Mouse (Mus musculus) spleen, postnatal 36 days (tissue): ENCODE data around the gene Bcat2.

ENCODE experiments used
- DNase-seq, 2 experiments: peaks; one replicate each; pipeline ENCODE4 v3.0.0; 2022; ENCODE audit warnings: low spot score in 2 of 2, mixed read lengths in 1 of 2

The Bcat2 gene

GRCm38 (mm10) chr7:45587631-45588592, 18.0 kb downstream of the Bcat2 start:
- DNase-seq: no peak

- DNase-seq: peak; percentile 80 to 85
These were observed 19.2 kb downstream of the Bcat2 start for GRCm38 (mm10) chr7:45589173-45589572.

GRCm38 (mm10) chr7:45589898-45590297, 19.9 kb downstream of the Bcat2 start:
- no peak for DNase-seq

DNA sequence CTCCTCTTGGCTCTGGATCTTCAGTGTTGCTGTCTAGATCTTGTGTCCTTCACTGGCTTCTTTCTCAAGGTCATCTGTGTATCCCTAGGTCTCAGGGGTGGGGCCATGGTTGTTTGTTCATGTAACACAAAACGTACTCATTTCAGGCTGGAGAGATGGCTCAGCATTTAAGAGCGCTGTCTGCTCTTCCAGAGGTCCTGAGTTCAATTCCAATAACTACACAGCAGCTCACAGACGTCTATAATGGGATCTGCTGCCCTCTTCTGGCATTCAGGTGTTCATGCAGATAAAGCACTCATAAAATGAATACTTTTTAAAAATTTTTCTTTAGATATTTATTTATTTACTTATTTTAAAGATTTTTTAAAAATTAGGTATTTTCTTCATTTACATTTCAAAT, 20.9 kb downstream of the Bcat2 start:
- no peak for DNase-seq

GRCm38 (mm10) chr7:45591880-45592279, 21.9 kb downstream of the Bcat2 start:
- DNase-seq: peak; percentile 59 to 65

DNA sequence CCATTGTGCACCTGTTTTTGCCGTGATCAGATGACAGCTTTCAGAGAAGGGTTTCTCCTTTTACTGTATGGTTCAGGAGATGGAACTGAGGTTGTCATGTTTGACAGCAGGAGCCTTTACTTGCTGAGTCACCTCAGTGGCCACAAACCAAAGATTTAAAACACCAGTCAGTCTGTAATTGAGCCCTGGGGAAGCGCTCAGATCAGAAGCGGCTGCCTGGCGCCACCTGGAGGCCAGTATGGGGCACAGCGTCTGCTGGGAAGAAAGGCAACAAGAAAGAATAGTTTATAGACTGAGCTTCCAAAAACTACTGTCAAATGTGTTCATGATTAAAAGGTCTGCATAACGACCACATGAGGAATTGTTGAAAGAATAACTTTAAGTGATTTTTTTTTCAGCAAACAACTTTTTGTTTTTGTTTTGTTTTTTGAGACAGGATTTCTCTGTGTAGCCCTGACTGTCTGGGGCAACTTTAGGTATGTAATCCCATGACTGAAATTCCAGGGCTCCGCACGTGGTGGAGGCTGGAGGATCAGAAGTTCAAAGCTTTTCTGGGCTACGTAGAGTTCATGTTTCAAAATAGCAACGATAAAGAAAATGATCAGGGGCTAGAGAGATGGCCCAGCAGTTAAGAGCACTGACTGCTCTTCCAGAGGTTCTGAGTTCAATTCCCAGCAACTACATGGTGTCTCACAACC, 23.3 kb downstream of the Bcat2 start:
- peak; percentile 62 to 73 for DNase-seq

GRCm38 (mm10) chr7:45595176-45595575, 25.2 kb downstream of the Bcat2 start:
- DNase-seq: no peak

GRCm38 (mm10) chr7:45596107-45596506, 26.2 kb downstream of the Bcat2 start:
- no peak for DNase-seq

DNA sequence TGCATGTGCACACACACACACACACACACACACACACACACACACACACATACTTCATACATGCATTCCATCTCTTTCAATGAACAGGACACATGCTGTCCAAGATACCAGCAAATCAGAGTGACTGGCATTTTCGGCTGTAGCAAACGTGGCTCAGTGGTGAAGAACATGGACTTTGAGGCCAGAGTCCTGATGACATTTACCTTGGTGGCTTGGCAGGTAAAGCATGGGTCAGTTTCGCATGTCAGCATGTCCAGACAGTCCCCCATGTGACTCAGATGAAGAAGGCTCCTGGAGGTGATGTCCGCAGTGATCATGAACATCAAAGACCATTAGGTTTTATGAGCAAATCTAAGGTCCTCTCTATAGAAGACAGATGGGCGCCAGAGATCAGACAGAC, 27.1 kb downstream of the Bcat2 start:
- DNase-seq: no peak

- DNase-seq: no peak
These were observed 27.6 kb downstream of the Bcat2 start for GRCm38 (mm10) chr7:45597527-45597926.

DNA sequence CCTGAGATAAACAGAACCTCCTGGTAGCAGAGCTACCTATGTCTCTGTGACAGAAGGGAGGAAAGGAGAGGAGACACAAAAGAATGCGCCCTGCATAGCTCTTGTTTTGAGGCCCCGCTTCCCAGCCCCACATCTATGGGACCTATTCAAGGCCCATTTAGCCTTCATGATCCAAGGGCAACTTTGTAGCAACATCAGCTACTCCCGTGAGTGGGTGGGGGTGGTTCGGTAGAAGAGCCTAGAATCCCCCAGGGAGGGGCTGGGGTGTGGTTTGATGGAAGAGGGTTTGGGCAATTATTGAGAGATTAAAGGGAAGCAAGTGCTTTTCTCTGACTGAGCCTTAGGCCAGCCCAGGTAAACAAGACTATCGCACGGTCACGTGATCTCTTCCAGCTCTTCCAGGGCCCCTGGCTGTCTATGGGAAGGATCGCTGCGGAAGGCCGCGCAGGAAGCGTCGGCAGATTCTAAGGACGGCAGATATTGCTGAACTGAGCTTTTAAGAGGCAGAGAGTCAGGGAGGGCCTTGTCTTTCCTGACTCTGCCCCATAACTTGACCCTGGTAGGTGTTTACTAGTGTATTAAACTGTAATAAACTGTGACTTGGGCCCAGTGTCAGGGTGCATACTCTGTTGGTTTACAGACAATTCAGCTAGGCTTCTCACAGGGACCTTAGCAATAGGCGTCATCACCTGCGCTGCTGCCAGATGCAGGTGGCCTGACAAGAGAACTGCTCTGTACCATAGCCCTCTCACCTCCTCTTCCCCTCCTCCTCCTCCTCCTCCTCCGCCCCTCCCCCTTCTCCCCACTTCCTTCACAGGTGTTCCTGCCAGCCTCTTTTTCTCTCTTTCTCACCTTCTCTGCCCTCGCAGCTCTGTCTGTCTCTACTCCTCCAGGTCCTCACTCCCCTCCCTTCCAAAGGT, 29.3 kb downstream of the Bcat2 start:
- DNase-seq: no peak

DNA sequence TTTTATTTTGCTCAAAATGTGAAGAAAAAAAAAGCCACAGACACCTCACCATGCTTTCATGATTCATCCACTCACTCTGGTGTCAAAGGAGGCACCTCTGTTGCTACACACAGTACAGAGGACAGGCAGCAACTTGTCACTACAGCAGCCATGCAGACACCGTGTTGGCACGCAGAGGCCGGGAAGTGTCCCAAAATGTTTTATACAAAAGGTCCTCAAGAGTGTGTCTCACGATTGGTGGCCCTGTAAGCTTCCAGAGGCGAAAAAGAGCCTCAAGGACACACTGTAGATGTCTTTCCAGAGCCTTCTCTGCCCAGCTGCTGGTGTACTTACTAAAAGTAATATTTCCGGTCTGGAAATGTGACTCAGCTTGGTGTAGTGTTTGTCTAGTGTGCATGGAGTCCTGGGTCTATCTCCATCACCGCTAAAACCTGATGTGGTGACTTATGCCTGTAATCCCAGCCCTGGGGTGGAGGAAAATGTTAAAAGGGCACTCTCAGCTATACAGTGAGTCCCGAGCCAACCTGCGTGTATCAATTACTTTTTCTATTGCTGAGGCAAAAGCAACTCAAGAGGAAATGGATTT, 35.8 kb downstream of the Bcat2 start:
- DNase-seq: no peak

DNA sequence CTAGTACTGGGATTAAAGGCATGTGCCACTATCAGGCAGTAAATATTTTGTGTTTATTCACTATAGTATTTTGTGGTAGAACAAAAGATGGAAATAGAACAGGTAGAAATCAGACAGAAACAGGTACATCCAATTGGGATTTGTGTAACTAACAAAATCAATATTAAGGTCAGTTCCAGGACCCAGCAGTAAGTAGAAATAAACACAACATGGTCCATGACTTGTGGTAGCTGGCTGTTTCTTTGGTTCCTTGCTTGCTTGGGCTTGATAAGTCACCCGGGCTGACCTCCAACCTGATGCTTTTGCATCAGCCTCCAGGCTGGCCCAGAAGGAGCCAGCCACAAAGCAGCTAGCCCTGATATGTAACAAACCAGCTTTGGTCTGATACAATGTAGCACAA, 39.6 kb downstream of the Bcat2 start:
- DNase-seq: no peak

- DNase-seq: no peak
These were observed 46.3 kb downstream of the Bcat2 start for GRCm38 (mm10) chr7:45616277-45616676.

- DNase-seq: no peak
These were observed 47.2 kb downstream of the Bcat2 start, which contains the start of gene Fut1 for GRCm38 (mm10) chr7:45617042-45617695. Gene Fut1, plus strand, starts transcription at chr7:45617289.

DNA sequence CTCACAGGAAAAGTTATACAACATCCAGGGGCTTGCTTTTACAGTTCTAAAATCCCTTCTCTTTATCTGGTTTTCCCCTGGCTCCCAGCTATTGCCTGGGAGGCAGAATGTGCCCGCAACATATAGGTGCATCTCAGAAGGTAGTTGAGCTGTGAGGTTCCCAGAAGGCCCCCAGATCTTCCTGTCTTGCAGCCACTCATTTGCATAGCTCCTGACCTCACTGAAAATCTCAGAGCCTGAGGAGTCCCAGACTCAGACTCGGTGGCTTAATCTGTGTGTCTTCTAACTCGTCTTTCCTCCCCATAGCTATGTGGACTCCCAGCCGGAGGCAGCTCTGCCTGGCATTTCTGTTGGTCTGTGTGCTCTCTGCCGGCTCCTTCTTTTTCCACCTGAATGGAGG, 48.4 kb downstream of the Bcat2 start:
- no peak for DNase-seq

DNA sequence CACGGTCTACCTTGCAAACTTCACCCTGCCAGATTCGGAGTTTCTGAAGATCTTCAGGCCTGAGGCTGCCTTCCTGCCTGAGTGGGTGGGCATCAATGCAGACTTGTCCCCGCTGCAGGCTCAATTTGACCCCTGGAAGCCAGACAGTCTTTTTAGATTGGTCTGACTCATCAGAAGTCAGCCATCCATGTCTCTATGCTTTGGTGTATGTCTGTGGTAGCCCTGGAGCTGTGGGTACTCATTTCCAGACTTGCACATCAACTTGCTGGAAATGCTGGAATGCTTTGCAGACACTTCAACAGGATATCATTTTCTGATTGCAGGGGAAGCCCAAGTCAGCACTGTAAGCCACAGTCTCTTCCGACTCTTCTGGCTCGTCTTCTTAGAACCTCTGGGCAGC, 49.6 kb downstream of the Bcat2 start:
- DNase-seq: no peak

GRCm38 (mm10) chr7:45621443-45621842, 51.5 kb downstream of the Bcat2 start, which contains the start of gene Izumo1:
Gene Izumo1, plus strand, starts transcription at chr7:45621811.
- DNase-seq: no peak

GRCm38 (mm10) chr7:45623507-45623906, 53.6 kb downstream of the Bcat2 start:
- DNase-seq: no peak

- no peak for DNase-seq
These were observed 54.8 kb downstream of the Bcat2 start for GRCm38 (mm10) chr7:45624718-45625117.

DNA sequence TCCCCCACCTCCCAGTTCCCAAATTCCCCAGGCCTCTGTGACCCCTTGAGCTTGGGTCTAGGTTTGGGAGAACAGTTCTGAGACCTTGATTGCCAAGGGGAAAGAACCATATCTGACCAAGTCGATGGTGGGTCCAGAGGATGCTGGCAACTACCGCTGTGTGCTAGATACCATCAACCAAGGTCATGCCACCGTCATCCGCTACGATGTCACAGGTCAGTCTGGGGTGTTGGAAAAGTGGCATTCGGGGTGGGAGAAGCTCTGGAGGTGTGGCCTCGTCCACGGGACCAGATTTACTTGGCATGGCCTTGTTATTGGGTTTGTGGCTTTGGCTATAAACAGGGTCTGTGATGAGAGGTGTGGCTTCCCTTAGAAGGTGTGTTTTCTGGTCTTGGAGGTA, 55.5 kb downstream of the Bcat2 start:
- no peak for DNase-seq
